Mouse (Mus musculus) liver, embryonic 12.5 days (tissue): ENCODE results near the gene Hnrnpc. TPM values are rescaled to one million over a fixed set of nuclear protein-coding genes. Genes with fewer than 3 reads are reported as not detected.

Experiments
- ATAC-seq: fragments of 200-750 bp; cut with Nextera tagmentation; 2 replicates; pipeline ENCODE4 v1.8.0; 2017; ENCODE audit warnings: moderate number of reproducible peaks, mild to moderate bottlenecking, moderate library complexity
- H3K27ac ChIP-seq: fragments of 300-500 bp; sonication (generic); 2 replicates; pipeline ENCODE4 v1.5.1; 2016; ENCODE audit warnings: mild to moderate bottlenecking
- H3K27me3 ChIP-seq: fragments of 300-500 bp; sonication (generic); replicated peaks from 2 replicates; pipeline ENCODE4 v1.6.1; 2016; ENCODE audit warnings: mild to moderate bottlenecking, moderate library complexity
- H3K36me3 ChIP-seq: fragments of 300-500 bp; sonication (generic); 2 replicates; pipeline ENCODE4 v1.6.1; 2016; ENCODE audit warnings: mild to moderate bottlenecking, moderate library complexity
- H3K4me1 ChIP-seq: fragments of 300-500 bp; sonication (generic); 2 replicates; pipeline ENCODE4 v1.6.1; 2016
- H3K4me2 ChIP-seq: fragments of 300-500 bp; sonication (generic); 2 replicates; pipeline ENCODE4 v1.6.1; 2016; ENCODE audit warnings: mild to moderate bottlenecking, moderate library complexity
- H3K4me3 ChIP-seq: fragments of 300-500 bp; sonication (generic); 2 replicates; pipeline ENCODE4 v1.5.1; 2016; ENCODE audit warnings: mild to moderate bottlenecking, moderate library complexity
- H3K9ac ChIP-seq: fragments of 300-500 bp; sonication (generic); 2 replicates; pipeline ENCODE4 v1.6.1; 2016; ENCODE audit warnings: mild to moderate bottlenecking, moderate library complexity
- H3K9me3 ChIP-seq: fragments of 300-500 bp; sonication (generic); replicated peaks from 2 replicates; pipeline ENCODE4 v1.6.1; 2016; ENCODE audit warnings: mild to moderate bottlenecking, moderate library complexity
- WGBS: fragments of 180-500 bp; shearing (Covaris S2); methylation state at CpG from one replicate; pipeline ENCODE4 v1.1.7; 2016; ENCODE audit not compliant: insufficient replicate concordance; 5-methylcytosine and 5-hydroxymethylcytosine counted together
- polyA plus RNA-seq: library from polyadenylated mRNA; unstranded; fragments of >200 nt; fragmentation: Nextera tagmentation; extraction: Ambion mirVana; gene quantifications from 2 replicates; pipeline ENCODE4 v1.2.1, GENCODE M21; 2016

Hnrnpc gene
- polyA plus RNA-seq: 438 and 448 TPM in 2 replicates

- WGBS: under 1% methylated on average over 50 of the region's 50 CpGs
- Histone ChIP-seq H3K4me2 (peak within 1 kb of the TSS; percentile 85), H3K9ac (peak within 1 kb of the TSS; percentile 98), H3K27me3 (no peaks in the 10 kb centered on the region), H3K4me3 (peak within 1 kb of the TSS; percentile 91), H3K36me3 (peaks cover 24% of the 10 kb centered on the region), H3K27ac (peak within 1 kb of the TSS; percentile 96), H3K4me1 (peaks cover 60% of the 10 kb centered on the region), H3K9me3 (no peaks in the 10 kb centered on the region)
- peak; percentile 97 for ATAC-seq
These were observed at the start of gene Hnrnpc for GRCm38 (mm10) chr14:52103856-52104676. Hnrnpc (minus strand) TSS chr14:52104028.

DNA sequence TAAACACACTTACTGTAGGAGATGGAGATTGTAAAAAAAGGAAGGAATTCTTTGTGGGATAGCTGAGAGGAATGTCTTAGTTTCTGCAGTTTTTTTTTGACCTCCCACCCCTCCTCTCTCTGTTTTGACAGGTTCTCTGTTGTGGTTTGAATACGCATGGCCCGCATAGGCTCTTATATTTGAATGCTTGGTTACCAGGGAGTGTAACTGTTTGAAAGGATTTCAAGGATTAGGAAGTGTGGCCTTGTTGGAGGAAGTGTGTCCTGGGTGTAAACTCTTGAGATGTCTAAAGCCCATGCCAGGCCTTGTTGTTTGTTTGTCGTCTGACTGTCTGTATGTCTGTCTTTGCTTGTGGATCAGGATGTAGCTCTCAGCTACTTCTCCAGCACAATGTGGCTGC, 48.8 kb upstream of the Hnrnpc start:
- Histone ChIP-seq H3K9me3 (no peaks in the 10 kb centered on the region), H3K27ac (no peak overlapping the region), H3K36me3 (peaks cover under 1% of the 10 kb centered on the region; the same call in 1 of the 2 replicates), H3K9ac (no peak overlapping the region), H3K4me3 (no peak overlapping the region), H3K27me3 (no peaks in the 10 kb centered on the region; the same call in 1 of the 2 replicates), H3K4me1 (no peaks in the 10 kb centered on the region), H3K4me2 (no peak overlapping the region)
- WGBS: 57% methylated on average over 3 of the region's 3 CpGs
- no peak for ATAC-seq

DNA sequence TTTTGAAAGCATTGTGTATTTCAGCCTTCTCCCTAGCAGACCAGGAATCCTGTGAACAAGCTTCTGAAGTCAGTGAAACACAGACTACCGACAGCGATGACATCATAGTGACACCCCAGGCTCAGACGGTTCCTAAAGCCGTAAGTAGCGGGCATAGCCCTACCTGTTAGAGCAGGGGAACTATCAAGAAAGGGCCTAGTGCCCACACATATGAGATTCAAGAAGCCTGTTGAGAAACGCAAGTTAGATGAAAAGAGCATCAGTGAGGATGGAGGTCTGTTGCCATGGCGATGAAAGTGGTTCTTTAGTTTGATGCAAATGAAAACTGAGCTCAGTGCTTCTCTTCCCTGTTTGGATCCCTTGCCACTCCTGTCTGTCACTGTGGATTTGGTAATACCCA, 48.4 kb upstream of the Hnrnpc start:
- Histone ChIP-seq H3K4me2 (no peak overlapping the region), H3K27ac (no peak overlapping the region), H3K9ac (no peak overlapping the region), H3K4me1 (no peaks in the 10 kb centered on the region), H3K4me3 (no peak overlapping the region), H3K9me3 (no peaks in the 10 kb centered on the region), H3K27me3 (no peaks in the 10 kb centered on the region; the same call in 1 of the 2 replicates), H3K36me3 (no peaks in the 10 kb centered on the region)
- no peak for ATAC-seq
- 42% methylated on average over 7 of the region's 7 CpGs for WGBS

DNA sequence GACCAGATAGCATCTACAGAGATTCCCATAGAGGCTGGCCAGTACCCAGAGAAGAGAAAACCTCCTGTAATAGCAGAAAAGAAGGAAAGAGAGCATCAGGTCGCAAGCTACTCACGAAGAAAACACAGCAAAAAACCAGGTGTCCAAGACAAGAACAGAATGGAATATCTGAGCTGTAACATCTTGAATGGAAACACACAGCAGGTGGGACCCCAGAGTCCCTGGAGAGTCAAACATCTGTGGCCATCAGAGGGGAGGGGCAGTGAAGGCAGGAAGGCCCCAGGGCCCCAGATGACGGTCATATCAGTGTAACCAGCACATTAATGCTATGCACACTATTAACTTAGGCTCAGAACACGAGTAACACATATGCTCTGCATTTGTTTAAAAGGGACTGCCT, 46.1 kb upstream of the Hnrnpc start:
- Histone ChIP-seq H3K9ac (no peak overlapping the region), H3K4me3 (no peak overlapping the region), H3K4me1 (no peaks in the 10 kb centered on the region), H3K9me3 (no peaks in the 10 kb centered on the region), H3K36me3 (no peaks in the 10 kb centered on the region), H3K4me2 (no peak overlapping the region), H3K27me3 (no peaks in the 10 kb centered on the region; the same call in 1 of the 2 replicates), H3K27ac (no peak overlapping the region)
- 52% methylated on average over 4 of the region's 4 CpGs for WGBS
- no peak for ATAC-seq

GRCm38 (mm10) chr14:52146540-52146939, 42.7 kb upstream of the Hnrnpc start:
- Histone ChIP-seq H3K4me2 (no peak overlapping the region), H3K4me3 (no peak overlapping the region), H3K36me3 (no peaks in the 10 kb centered on the region), H3K27ac (no peak overlapping the region), H3K9me3 (no peaks in the 10 kb centered on the region), H3K27me3 (no peaks in the 10 kb centered on the region; the same call in 1 of the 2 replicates), H3K4me1 (0 out of 2 replicates have a peak, but pooled peaks cover 2% of the 10 kb centered on the region), H3K9ac (no peak overlapping the region)
- WGBS: 52% methylated on average over 4 of the region's 4 CpGs
- no peak for ATAC-seq

DNA sequence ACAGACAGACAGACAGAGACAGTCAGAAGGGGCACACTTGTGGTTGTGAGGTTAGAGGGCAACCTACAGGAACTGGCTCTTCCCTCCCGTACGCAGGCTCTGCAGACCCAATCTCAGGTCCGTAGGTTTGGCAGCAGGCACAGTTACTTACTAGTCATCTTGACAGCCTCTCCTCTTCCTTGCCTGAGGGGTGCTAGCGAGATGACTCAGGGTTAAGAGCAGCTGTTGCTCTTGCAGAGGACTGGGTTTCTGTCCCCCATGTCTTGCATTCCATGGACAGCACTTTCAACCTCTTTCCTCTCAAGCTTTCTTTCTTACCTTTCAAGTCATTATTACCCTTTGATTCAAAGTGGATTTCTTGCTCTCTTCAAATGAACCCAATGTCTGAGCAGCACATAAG, 40.3 kb upstream of the Hnrnpc start:
- 45% methylated on average over 4 of the region's 4 CpGs for WGBS
- H3K4me3 ChIP-seq: no peak overlapping the region

GRCm38 (mm10) chr14:52141445-52142127, 37.8 kb upstream of the Hnrnpc start:
- Histone ChIP-seq H3K27ac (no peak overlapping the region), H3K9me3 (no peaks in the 10 kb centered on the region), H3K4me1 (peaks cover 19% of the 10 kb centered on the region), H3K27me3 (no peaks in the 10 kb centered on the region; the same call in 1 of the 2 replicates), H3K36me3 (no peaks in the 10 kb centered on the region), H3K4me2 (peak overlapping the region; percentile 64), H3K9ac (no peak overlapping the region), H3K4me3 (0 out of 2 replicates have a peak overlapping the region, but pooled peaks have one; percentile 33)
- WGBS: 41% methylated on average over 16 of the region's 16 CpGs
- no peak for ATAC-seq

More for the DNA sequence above, 40.3 kb upstream of the Hnrnpc start:
- H3K4me1 ChIP-seq: peaks cover 19% of the 10 kb centered on the region
- no peaks in the 10 kb centered on the region; the same call in 1 of the 2 replicates for H3K27me3 ChIP-seq
- H3K9me3 ChIP-seq: no peaks in the 10 kb centered on the region
- no peak for ATAC-seq
- H3K36me3 ChIP-seq: no peaks in the 10 kb centered on the region
- no peak overlapping the region for H3K27ac ChIP-seq
- no peak overlapping the region for H3K9ac ChIP-seq
- no peak overlapping the region for H3K4me2 ChIP-seq

DNA sequence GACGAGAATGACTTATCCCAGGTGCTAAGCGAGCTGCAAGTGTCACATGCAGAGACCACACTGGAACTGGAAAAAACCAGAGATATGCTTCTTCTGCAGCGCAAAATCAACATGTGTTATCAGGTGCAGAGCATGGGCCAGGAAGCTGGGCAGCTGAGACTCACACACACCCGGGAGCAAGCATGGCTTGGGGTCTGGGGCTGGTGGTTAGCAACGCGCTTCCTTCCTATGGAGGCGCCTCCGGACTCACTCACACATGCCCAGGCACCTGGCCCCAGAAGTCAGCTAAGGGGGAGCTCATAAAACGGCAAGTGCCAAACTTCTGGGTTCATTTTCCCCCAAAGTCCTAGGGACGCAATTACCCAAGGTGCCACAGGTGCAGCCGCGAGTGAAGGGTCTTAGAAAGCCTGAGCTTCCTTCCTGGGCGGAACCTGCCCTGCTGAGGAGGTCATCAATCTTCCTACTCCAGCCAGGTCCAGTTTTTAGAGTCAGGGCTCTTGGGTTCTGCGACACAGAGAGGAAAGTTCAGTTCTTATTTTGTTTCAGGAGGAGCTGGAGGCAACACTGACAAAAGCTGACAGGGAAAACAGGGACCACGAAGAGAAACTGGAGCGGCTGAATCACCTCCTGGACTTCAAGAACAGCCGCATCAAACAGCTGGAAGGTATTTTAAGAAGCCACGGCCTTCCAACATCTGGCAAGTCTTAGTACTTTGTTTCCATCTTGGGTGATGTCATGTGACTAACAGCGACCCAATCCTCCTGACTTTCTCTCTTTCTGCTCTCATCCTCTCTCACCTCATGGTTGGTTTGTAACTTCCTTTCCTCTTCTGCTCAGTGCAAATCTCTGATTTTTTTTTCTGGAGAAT, 37.0 kb upstream of the Hnrnpc start:
- no peaks in the 10 kb centered on the region for H3K9me3 ChIP-seq
- ATAC-seq: peak; percentile 69
- H3K27me3 ChIP-seq: no peaks in the 10 kb centered on the region; the same call in 1 of the 2 replicates
- H3K9ac ChIP-seq: 0 out of 2 replicates have a peak overlapping the region, but pooled peaks have one; percentile 12
- peaks cover 19% of the 10 kb centered on the region for H3K4me1 ChIP-seq
- WGBS: 15% methylated on average over 19 of the region's 19 CpGs
- peak overlapping the region; percentile 64 for H3K4me2 ChIP-seq
- H3K27ac ChIP-seq: no peak overlapping the region
- H3K36me3 ChIP-seq: no peaks in the 10 kb centered on the region
- peak overlapping the region; percentile 33 for H3K4me3 ChIP-seq

DNA sequence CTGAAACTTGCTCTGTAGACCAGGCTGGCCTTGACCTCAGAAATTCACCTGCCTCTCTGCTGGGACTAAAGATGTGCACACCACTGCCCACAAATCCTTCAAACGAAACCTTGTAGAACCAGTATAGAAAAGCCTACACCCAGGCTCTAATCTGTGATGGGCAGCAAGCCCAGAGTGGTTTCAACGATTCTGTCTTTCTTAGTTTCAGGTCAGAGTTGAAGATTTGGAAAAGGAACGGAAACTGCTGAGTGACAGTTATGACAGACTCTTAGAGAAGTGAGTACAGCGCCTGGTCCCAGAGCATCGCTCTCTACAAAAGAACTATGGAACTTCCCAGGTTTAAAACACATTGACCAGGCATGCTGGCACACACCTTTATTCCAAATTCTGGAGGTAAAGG, 29.8 kb upstream of the Hnrnpc start:
- Histone ChIP-seq H3K4me2 (no peak overlapping the region), H3K4me3 (no peak overlapping the region), H3K9ac (no peak overlapping the region), H3K27me3 (no peaks in the 10 kb centered on the region), H3K9me3 (no peaks in the 10 kb centered on the region), H3K36me3 (no peaks in the 10 kb centered on the region), H3K27ac (no peak overlapping the region), H3K4me1 (no peaks in the 10 kb centered on the region)
- ATAC-seq: no peak
- WGBS: 56% methylated on average over 5 of the region's 5 CpGs

DNA sequence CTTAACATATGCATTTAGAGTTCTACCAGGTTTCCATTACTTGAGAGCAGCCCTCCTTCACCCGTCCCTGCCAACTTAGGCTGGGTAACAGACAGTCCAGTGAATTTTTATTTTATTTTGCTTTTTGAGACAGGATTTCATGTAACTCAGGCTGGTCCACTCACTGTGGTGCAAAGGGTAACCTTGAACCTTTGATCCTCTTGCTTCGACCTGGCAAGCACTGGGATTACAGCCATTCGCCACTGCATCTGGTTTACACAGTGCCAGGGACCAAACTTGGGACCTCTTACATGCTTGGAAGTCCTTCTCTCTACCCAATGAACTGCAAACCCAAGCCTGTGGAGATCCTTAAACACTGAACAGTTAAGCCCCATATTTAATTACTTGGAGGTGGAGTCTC, 20.8 kb upstream of the Hnrnpc start:
- ATAC-seq: no peak
- peaks cover 5% of the 10 kb centered on the region for H3K4me1 ChIP-seq
- H3K9ac ChIP-seq: no peak overlapping the region
- WGBS: 84% methylated on average over 3 of the region's 3 CpGs
- H3K9me3 ChIP-seq: no peaks in the 10 kb centered on the region
- no peak overlapping the region for H3K4me3 ChIP-seq
- H3K27ac ChIP-seq: no peak overlapping the region
- no peak overlapping the region for H3K4me2 ChIP-seq
- peaks cover 24% of the 10 kb centered on the region for H3K27me3 ChIP-seq
- no peaks in the 10 kb centered on the region for H3K36me3 ChIP-seq

DNA sequence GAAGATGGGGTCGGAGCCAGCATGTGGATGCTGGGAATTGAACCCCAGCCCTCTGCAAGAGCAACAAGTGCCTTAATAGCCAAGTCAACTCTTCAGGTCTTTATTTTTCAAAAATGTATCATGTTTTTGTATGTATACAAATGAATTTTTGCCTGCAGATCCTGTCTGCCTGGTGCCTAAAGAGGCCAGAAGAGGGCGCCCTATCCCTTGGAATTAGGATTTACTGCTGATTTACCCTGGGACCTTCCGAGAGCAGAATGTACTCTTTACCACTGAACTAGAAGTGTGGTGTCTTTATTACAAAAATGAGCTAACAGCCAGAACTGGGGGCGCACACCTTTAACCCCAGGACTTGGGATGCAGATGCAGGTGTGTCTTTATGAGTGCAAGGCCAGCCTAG, 20.1 kb upstream of the Hnrnpc start:
- Histone ChIP-seq H3K4me1 (peaks cover 11% of the 10 kb centered on the region), H3K9ac (no peak overlapping the region), H3K36me3 (no peaks in the 10 kb centered on the region), H3K27ac (no peak overlapping the region), H3K27me3 (peaks cover 24% of the 10 kb centered on the region), H3K9me3 (no peaks in the 10 kb centered on the region), H3K4me3 (no peak overlapping the region), H3K4me2 (no peak overlapping the region)
- 14% methylated on average over 4 of the region's 4 CpGs for WGBS
- ATAC-seq: no peak
